Mouse (Mus musculus) heart, postnatal 0 days (tissue): ENCODE data around the gene Gulp1.

ENCODE experiments used
- CTCF ChIP-seq: IDR thresholded peaks from 2 replicates; pipeline ENCODE4 v1.5.1; 2016; ENCODE audit warnings: antibody characterized with exemption, control low read depth, low read depth
- EP300 ChIP-seq: IDR thresholded peaks from 2 replicates; pipeline ENCODE4 v1.6.1; 2016; ENCODE audit warnings: antibody characterized with exemption, low read depth

GRCm38 (mm10) chr1:44679415-44679814 is 128.1 kb downstream of the Gulp1 start:
- TF ChIP-seq CTCF, result no peak
- no peak for TF ChIP-seq EP300
